8 mouse cellular contexts compared by ENCODE assay signal in genomic region chr6:14899936-14900578, GRCm38 (mm10). TPM values are rescaled to one million over a fixed set of nuclear protein-coding genes. Genes with fewer than 3 reads are reported as not detected.
A peak's percentile ranks its signal among the peaks of the same experiment; 100 is the strongest.
DNase-seq lines count a peak whose midpoint lies in the region; ATAC-seq and TF ChIP-seq lines count a peak whose summit lies in the region.

No protein-coding gene starts in this region.

- 1% methylated on average over 29 of the region's 29 CpGs for WGBS in hindbrain, embryonic 11.5 days
- 2% methylated on average over 29 of the region's 29 CpGs for WGBS in lung, adult 2 months

- H3K27me3 ChIP-seq in hindbrain, embryonic 11.5 days (ENCODE audit: control insufficient read depth, insufficient read depth, low read length) = no peaks in the 10 kb centered on the region; the same call in 1 of the 2 replicates

- H3K27ac ChIP-seq in hindbrain, embryonic 11.5 days (ENCODE audit: low read depth, low read length) = peak overlapping the region; percentile 77

- H3K4me3 ChIP-seq in hindbrain, embryonic 11.5 days (ENCODE audit: low read depth, low read length) = peak overlapping the region; percentile 76
- peak overlapping the region; percentile 60 for H3K4me3 ChIP-seq in lung, adult 2 months (replicated peaks; ENCODE audit: extremely low read depth, low read depth, low read length)

- no peak for TF ChIP-seq POLR2A in lung, adult 2 months (IDR thresholded peaks at IDR 0.05; ENCODE audit: borderline replicate concordance, extremely low read depth, low read depth, low read length)

- H3K36me3 ChIP-seq in hindbrain, embryonic 11.5 days (ENCODE audit: control insufficient read depth, insufficient read depth, low read length) = no peaks in the 10 kb centered on the region

- H3K4me2 ChIP-seq in hindbrain, embryonic 11.5 days (replicated peaks; ENCODE audit: low read depth, low read length) = peak overlapping the region; percentile 94

- no peak for TF ChIP-seq CTCF in lung, adult 2 months (IDR thresholded peaks at IDR 0.05; ENCODE audit: insufficient read depth, low read length)

- H3K9me3 ChIP-seq in hindbrain, embryonic 11.5 days (ENCODE audit: control insufficient read depth, low read length) = no peaks in the 10 kb centered on the region

- DNase-seq in adrenal gland, adult 2 months = peak; percentile 18
- DNase-seq in adrenal gland, postnatal 4 days (ENCODE audit: low spot score in 2 of 2) = no peak
- peak; percentile 11 for DNase-seq in urinary bladder, postnatal 14 days (ENCODE audit: low spot score)
- DNase-seq in urinary bladder, postnatal 25 days (ENCODE audit: low spot score) = no peak
- peak; percentile 71 for DNase-seq in hindbrain, embryonic 11.5 days (ENCODE audit: low spot score)
- DNase-seq in lung, adult 2 months = peak; percentile 49
- DNase-seq in right cerebral cortex, postnatal 25 days = peak; percentile 9
- no peak for DNase-seq in layer of hippocampus, adult 8-10 months (ENCODE audit: low spot score in 2 of 2)

- peak overlapping the region; percentile 79 for H3K9ac ChIP-seq in hindbrain, embryonic 11.5 days (ENCODE audit: low read depth, low read length)

- ATAC-seq in hindbrain, embryonic 11.5 days (ENCODE audit: low FRiP score) = peak; percentile 46

- H3K4me1 ChIP-seq in hindbrain, embryonic 11.5 days (replicated peaks; ENCODE audit: control insufficient read depth, insufficient read depth, low read length) = peaks cover 8% of the 10 kb centered on the region
- H3K4me1 ChIP-seq in lung, adult 2 months (ENCODE audit: control insufficient read depth, insufficient read depth, low read length) = peaks cover 4% of the 10 kb centered on the region; the same call in 1 of the 2 replicates

RNA-seq across cellular contexts. Expression of gene Foxp2, which starts 1.1 kb away (rescaled TPM):
- total RNA-seq in adrenal gland, adult 2 months (2021) = 1 to 10 TPM; 4.9 to 6.0 TPM
- 2.4 and 2.9 TPM in 2 replicates for polyA plus RNA-seq in adrenal gland, adult 2 months (2012; rRNA removed)
- 1 to 10 TPM; 7.4 to 9.4 TPM for total RNA-seq in adrenal gland, postnatal 4 days (2021)
- 26.4 and 35.6 TPM in 2 replicates for polyA plus RNA-seq in hindbrain, embryonic 11.5 days (2014; fragmentation: Nextera tagmentation; extraction: Ambion mirVana)
- 5.2 and 5.8 TPM in 2 replicates for polyA plus RNA-seq in lung, adult 2 months (2012; rRNA removed)
- total RNA-seq in layer of hippocampus, adult 8-10 months (2022) = 1 to 10 TPM; 1.6 to 2.9 (median 2.5) TPM

Comparison
In these comparisons a context has a peak if more than half of its experiments do, and no peak if none do; other contexts are left out.
1. DNase-seq: peak in adrenal gland, adult 2 months (single experiment), urinary bladder, postnatal 14 days (single experiment), hindbrain, embryonic 11.5 days (single experiment), lung, adult 2 months (single experiment) and right cerebral cortex, postnatal 25 days (single experiment); none in adrenal gland, postnatal 4 days (0 of 2), urinary bladder, postnatal 25 days (single experiment) and layer of hippocampus, adult 8-10 months (0 of 2).